Mouse (Mus musculus): ENCODE measurements at regions not wholly inside any gene's neighbourhood (a gene's known extent, or its start where the extent isn't known, plus 50 kb on each side); places are given as distances from the start of the nearest gene placed in this dataset.

DNA sequence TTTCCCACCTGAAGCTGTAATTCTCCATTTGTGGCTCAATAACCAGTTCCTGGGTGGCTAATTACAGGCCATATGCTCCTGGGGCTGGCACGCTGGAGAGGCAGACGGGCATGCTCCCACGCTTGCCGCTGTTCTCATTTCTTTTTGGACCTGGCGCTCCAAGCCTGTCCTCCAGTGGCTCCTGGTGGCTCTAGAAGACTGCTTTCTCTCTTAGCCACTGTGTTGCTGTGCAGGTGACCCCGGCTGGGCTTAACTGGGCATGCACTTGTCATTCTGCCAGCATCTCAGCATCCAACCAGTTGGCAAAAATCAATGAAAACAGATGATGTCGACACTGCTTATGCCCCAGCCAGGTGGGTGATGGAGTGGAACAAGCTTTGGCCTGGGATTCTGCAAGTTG, 1944.6 kb upstream of the Lrrc6 start:
- DNase-seq (ENCODE audit: low spot score): no peak

DNA sequence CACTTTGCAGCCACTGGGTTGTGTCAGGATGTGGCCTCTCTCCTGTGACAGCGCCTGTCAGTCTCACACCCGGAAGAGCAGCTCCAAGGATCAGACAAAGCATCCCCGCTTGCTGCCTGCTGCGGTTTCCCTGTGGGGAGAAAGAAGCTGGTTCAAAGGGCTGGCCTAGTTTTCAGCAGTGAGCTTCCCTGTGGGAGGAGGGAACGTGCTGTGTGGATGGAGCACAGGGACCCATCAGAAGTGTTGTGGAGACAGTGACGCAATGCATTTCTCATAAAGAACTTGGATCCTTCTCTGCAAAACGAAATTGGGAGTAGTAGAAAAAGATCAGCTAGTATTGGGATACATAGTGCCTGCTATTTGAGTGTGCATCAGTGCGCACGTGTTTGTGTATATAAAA, 1939.9 kb upstream of the Lrrc6 start:
- DNase-seq (ENCODE audit: low spot score): no peak

DNA sequence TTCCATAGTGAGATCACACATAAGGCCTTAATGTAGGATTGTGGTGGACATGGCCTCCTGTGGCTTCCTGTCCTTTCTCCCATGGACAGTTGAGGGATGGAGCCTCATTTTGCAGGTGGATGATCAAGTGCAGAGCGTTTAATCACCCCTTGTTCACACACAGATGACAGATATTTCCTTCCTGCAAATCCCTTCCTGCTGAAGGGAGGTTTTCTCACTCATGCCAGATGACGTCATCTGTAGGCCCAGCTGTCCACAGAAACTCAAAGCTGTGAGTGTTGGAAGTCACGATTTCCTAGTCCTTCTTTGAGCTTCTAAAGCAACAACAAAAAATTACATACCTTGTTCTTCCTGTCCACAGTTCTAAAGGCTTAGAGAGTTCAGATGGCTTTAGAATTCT, 1935.3 kb upstream of the Lrrc6 start:
- DNase-seq (ENCODE audit: low spot score): no peak

DNA sequence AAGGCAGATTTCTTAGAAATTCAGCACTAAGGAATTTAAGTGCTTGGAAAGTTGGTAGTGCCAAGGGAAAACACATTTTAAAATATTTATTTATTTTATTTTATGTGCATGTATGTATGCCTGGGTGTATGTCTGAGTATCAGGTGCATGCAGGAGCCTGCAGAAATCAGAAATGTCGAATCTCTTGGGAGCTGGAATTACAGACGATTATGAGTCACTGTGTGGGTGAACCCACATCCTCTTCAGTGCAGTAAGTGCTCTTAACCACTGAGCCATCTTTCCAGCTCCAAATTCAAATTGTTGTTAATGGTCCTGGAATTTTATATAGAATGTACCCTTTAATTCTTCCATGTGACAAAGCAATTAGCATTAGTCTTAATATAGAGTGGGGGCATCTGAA, 1930.5 kb upstream of the Lrrc6 start:
- no peak for DNase-seq (ENCODE audit: low spot score)

DNA sequence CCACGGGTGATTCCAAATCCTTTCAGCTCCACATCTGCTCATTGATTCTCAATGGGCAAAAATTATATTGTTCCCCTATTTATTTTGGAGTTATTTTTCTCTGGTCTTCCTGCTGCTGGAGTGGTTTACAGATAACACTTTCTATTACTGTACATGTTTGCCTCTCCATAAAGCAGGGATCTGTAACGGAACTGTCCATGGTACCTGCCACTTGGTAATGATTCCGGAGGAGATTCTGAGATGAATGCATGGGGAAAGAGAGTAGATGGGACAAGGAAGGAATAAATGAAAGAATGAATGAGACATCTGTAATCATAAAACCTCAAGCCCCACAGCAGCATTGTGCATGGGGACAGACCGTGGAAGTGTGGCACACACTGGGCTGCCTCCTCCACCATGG, 1929.8 kb upstream of the Lrrc6 start:
- DNase-seq (ENCODE audit: low spot score): peak; percentile 15

DNA sequence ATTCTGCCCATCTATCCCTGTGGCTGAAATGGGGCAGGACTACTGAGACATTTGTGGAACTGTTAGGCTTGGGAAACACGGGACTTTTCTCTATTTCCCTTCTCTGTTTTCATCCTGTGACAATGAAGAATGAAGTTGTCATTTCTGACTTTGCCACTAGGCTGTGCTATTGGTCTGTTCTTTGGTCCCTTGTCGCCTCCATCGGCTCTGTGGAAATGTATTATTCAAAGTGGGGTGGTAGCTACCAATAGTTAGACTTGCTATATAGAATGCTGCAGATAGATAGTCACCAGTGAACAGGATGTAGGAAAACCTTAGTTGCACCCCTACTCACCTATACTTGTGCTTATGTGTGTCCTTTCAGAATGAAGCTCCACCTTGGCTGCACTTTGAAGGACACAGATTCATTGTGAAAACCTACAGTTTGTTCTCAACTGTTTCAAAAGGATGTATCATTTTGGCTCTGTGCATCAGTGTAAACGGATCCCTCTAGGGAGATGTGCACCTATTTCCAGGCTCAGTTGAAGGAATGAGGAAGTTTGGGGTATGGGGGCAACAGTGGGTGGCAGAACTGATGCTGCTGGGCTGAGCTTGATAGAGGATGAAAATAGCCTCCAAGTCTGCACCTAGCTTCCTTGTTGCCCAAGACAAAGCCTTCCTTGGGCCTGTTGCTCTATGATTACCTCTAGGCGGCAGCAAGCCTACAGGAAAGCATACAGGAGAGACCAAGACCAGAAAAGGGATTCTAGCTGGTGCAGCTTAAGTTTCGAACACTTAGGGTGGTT, 1927.9 kb upstream of the Lrrc6 start:
- DNase-seq (ENCODE audit: low spot score): peak; percentile 42

DNA sequence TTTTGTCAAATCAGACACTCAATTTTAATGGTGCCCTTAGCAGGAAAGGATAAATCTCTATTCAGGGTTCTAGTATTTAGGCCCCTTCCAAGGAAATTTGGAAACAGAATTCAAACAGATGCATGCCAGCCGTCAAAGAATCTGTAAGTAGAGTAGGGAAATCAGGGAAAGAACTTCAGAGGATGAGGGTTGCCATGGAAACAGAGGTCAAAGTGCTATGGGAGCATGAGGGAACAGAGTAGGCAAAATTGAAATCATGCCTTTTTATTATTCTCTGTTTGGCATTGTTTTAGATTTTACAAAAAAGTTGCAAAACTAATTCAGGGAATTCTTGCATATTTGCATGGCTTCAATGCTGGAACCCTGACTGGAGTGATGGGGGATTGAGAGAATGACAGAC, 1916.4 kb upstream of the Lrrc6 start:
- no peak for DNase-seq (ENCODE audit: low spot score)

DNA sequence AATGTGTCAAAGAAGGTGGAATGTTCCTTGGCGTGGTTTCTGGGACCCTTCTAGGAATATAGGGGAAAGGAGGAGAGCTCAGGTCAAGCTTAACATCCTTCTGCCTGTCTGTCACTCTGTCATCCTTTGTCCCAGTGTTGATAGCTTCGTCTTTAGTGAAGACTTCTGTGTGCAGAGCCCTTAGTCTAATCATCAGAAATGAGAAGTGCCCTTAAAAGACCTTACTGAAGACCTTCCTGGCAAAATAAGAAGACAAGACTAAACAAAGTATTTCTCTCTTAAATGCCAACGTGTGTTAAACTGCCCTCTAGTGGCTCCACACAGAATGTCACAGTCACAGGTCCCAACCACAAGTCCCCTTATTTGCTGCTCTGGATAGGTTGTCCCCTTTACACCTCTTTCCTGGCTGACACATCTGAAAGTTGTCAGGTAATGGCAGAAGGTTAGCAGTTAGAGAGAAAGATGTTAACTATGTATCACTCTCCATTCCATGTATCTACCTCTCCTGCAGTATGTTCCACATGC, 1914.8 kb upstream of the Lrrc6 start:
- DNase-seq (ENCODE audit: low spot score): peak; percentile 14

DNA sequence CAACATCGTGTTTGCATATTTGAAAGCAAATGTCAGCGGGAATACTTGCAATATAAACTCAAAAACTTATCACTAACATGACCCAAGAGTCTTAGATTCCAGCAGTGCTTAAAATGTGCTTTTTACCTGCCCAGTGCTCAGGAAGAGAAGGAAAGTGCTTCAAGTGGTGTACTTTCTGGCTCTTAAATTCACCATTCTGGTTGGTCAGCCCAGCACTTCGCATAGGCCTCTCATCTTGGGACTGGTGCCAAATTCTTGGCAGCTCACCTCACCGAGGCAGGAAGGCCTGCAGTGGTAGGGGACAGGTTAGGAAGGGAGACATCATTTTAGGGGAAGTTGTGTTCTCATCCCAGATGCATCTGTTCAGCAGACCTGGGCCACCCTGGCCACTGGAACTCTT, 1913.3 kb upstream of the Lrrc6 start:
- DNase-seq (ENCODE audit: low spot score): no peak

DNA sequence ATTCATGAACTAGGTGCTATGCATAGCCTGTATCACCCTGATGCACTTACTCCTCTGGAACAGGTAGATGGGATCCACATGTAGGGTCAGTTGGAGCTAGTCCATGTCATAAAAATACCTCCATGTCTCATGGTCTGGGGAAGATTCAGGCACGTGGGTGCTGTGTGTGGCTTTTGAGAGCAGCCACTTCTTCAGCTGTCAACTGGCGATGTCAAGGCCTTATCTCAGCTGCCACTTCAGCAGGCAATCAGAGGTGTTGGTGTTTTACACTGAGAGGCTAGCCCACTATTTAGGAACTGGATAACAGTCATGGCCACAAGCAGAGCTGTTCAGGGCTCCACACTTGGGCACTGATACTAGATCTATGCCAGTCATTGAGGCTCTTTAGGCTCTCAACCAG, 1912.0 kb upstream of the Lrrc6 start:
- no peak for DNase-seq (ENCODE audit: low spot score)

DNA sequence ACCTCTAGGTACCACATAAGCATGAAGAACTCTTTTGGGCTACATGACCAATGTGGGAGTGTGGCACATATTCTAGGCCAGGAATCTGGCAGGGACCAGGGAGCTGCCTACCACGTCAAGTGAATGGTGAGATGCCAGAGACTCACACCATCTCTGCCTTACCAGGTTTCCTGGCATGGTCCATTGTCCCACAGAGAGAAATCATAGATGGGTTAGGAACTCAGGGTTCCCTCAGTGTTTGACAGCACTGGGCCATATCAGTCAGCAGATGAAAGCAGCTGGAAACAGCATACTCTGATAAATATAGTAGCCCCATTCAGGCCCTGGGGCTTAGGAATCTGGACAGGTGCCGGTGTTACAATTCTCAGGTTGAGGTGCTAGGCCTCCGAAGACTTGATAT, 1911.4 kb upstream of the Lrrc6 start:
- DNase-seq (ENCODE audit: low spot score): no peak

DNA sequence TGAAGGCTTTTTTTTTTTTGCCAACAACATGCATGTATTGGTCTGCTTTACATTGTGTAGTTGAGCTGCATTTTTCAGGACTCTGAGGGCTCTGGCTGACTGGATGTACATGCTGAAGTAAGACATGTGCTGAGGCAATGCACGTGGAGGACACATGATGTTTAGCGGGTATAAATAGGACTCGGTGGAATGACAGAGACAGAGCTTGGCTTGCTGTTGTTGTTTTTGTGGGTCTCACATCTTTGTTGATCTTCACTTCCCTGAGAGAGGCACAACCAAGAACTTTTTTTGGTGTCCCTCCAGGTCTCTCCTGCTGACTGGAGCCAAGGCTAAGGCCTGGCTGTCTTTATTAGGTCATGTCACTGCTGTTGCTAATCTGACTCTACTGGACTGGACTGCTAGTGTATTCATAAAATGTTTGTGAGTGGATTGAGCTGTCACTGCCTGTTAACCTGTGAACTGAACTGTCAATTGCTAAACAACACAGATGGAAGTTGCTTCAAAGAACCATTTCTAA, 1902.9 kb upstream of the Lrrc6 start:
- no peak for DNase-seq (ENCODE audit: low spot score)

DNA sequence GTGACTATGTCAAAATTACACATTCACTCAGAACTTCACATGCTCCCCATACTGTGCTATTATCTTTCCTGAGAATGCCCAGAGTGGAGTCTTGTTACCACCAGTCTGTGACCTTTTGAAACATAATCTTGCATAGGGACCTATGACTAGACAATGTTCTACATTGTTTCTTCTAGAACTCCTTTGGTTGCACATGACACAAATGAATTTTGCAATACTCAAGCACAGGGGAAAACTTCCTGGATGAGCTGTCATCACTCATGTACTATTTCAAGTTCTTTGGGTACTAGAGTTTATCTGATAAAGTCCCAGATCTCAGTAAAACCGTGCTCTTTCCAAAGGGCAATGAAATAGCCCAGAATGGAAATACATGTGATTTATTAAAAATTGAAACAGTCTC, 1901.0 kb upstream of the Lrrc6 start:
- no peak for DNase-seq (ENCODE audit: low spot score)

DNA sequence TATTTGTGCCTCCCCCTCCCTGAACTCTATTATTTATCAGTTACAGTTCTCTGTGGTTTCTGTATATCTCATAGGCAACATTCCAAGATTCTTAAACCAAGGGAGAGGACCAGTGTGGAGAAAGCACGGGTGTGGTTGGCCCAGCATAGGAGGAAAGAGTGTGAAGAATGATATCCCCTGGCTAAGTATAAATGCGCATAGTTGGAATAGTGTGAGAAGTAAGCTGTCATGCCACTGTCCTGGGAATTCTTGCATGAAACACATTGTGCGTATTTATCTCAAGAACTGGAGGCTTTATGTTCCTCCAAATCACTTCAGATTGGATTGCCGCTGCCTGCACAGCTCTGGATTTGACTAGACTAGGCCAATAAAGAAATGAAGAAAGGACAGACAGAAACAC, 1900.3 kb upstream of the Lrrc6 start:
- no peak for DNase-seq (ENCODE audit: low spot score)

DNA sequence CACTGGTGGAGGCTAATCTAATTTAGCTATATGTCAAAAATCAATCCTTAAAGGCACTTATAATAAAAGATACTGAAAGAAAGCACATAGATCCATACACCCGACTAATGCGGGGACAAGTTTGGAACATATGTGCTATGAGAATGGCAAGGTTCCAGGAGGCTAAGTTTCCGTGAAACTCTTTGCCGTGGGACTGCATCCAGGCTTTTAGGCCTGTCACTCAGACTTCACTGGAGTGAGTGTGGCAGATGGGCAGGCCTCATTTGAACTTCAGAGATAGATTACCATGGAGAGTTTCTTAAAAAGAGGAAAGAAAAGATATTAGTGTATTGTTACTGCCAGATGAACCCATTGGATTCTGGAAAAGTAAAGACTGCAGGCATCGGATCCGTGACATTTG, 1895.9 kb upstream of the Lrrc6 start:
- DNase-seq (ENCODE audit: low spot score): no peak

DNA sequence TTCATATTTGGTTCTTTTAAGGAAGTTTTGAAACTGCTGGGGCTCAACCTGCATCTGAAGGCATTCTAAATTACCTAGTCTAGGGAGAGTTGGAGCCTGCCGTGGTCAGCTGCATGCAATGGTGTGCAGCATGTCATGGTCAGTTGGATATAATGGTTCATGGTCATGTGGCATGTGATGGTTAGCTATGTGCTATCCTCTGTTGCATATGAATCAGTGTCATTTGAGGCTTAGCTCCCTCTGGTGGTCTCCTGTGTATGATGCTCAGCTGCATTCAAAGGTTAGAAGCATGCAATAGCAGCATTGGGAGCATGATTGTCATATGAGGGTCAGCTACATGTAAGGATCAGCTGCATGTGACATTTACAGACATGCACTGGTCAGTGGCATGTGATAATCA, 1894.0 kb upstream of the Lrrc6 start:
- peak; percentile 6 for DNase-seq (ENCODE audit: low spot score)

DNA sequence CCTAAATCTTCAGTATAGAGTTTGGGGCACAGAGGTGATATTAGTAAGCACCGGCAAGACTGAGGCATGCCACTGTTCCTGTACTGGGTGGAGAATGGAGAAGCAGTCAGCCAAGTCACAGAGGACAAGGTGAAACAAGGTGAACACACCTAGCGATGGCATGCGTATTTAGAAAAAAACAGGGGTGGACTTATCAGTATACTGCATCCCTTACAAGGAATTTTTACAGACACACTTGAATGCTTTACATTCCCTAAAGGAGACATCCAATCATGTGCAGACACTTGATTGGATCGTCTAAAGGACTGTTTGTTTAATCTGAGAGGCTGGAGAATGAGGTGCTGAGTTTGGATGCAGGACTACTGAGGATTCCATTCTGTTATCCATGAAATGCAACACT, 1893.4 kb upstream of the Lrrc6 start:
- DNase-seq (ENCODE audit: low spot score): no peak

DNA sequence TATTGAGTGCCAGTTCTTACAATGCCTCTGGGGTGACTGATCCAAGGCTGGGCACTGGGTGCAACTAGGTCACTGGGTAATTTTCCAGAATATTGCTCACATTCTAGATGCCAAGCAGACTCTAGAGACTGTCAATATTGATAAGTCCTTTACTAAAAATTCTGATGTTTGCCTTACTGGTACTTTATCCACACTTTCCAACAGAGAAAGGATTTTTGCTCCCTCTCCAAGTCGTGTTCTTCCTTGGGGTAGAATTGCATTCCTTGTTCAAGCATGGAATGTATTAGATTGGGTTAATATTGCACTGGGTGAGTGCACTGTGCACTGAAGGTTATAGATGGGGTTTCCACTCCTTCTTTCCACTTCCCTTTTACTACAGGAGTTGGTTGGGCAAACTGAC, 1891.0 kb upstream of the Lrrc6 start:
- no peak for DNase-seq (ENCODE audit: low spot score)

DNA sequence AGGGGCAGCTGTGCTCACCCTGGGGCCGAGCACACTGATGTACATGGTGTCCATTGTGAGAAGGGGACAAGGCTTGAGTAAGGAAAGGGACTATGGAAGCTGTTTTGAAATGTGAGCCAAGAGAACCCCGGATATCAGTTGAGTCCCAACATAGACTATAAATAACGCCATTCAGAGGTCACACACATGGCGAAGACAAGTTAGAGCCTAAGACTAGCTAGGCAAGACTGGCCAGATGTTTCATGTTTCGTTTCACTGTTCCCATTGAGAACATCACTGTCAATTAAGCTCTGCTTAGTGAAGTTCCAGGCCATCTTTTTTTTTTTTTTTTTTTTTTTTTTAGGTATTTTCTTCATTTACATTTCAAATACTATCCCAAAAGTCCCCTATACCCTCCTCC, 1889.1 kb upstream of the Lrrc6 start:
- DNase-seq (ENCODE audit: low spot score): no peak

DNA sequence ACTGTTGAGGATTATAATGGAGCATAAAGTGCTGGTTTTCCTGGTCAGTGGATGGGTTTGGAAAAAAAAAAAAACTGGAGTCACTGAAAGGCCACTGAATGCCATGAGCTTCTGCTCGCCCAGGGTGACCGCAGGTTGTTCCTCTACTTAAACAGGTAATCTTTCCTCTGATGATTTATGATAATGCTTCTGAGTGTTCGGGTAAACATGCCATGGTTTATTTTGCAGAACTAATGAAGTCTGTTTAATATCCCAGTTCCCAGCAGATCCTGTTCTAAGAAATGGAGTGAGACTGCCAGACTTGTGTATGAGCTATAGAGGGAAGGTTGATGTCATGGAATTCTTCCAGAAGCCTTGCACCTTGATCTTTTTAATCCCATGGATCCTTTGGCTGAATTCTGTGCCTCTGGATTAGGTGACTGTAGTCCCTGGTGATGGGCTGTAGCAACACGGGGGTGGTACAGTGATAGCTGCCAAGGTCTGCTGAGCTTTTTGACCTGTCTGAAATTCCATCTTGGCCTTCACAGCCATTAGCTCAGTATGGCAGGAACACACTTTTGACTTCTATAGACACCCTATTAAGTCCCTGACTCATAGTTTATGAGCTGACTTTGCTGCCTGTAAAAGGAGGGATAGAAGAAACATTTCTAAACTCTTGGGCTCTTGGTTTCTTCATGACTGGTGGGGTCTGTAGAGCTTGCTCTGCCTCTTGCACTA, 1886.8 kb upstream of the Lrrc6 start:
- no peak for DNase-seq (ENCODE audit: low spot score)

DNA sequence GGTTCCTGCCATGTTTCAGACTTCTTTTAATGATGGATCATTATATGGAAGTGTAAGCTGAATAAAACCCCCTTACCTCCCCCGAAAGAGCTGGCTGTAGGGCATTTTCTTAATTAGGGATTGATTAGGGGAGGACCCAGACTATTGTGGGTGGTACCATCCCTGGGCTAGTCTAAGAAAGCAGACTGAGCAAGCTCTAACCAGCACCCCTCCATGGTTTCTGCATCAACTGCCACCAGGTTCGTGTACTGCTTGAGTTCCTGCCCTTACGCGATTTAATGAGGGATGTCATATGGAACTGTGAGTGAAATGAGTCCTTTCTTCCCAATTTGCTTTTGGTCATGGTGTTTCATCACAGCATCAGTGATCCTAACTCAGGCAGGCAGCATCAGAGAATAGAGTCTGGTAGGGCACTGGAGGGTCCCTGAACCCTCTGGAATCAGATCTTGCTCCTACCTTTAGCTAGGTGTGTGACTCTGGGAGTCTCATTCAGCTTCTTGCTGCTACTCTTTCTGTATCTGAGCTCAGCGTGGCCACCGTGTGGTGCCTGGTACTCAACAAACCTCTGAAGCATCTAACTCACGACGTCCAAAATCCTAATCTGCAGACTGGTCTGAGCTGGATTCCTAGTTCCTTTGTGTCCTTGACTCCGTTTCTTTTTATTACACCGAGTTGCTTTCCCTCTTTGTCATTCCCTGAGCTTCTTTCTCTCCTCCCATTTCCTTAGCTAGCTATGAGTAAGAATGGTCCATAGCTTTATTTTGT, 1884.0 kb upstream of the Lrrc6 start:
- no peak for DNase-seq (ENCODE audit: low spot score)

DNA sequence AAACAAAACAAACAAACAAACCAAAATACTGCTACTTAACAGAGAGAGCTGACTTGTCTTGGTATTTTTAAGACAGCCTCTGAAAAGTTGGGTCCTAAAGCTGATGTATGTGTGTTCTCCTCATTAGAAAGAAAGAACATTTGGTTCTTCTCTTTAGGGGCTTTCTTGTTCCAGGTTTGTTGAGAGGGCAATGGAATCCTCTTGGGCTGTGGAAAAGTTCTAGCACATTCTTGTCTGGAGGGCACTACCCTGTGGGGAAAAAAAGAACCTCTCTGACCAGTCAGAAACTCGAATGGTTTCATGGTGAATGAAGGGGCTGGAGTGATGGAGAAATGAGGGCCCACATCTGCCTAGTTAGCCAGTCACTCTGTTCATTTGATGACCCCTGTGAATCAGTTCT, 1874.5 kb upstream of the Lrrc6 start:
- no peak for DNase-seq (ENCODE audit: low spot score)

DNA sequence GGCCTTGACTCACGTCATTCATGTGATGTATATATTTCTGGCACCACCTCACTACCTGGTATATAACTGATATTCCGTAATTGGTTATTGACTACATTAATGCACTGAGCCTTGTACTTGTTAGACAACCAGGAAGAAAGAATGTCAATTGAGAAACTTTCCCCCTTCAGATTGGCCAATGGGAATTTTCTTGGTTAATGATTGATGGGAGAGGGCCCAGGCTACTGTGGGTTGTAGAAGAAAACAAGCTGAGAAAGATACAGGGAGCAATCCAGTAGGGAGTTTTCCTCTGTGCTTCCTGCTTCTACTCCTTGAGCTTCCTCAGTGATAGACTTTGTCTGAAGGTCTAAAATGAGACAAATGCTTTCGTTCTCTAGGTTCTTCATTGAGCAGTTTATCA, 1866.1 kb upstream of the Lrrc6 start:
- DNase-seq (ENCODE audit: low spot score): no peak
